Mouse (Mus musculus): ENCODE data around the gene Stim1. TPM values are rescaled to one million over a fixed set of nuclear protein-coding genes. Genes with fewer than 3 reads are reported as not detected.

Stim1 gene
- polyA plus RNA-seq (2012; rRNA removed), result 89.4 and 107 TPM in 2 replicates

- no peak for DNase-seq (ENCODE audit: low spot score)
These were observed at the start of gene Stim1 for GRCm38 (mm10) chr7:102267601-102268394. TSS of gene Stim1 (plus strand) at chr7:102267806.

GRCm38 (mm10) chr7:102221899-102222298 lies 45.7 kb upstream of the Stim1 start:
- DNase-seq (ENCODE audit: low spot score), result no peak

GRCm38 (mm10) chr7:102222336-102222735 lies 45.3 kb upstream of the Stim1 start:
- DNase-seq (ENCODE audit: low spot score), result no peak

- peak; percentile 68 for DNase-seq (ENCODE audit: low spot score)
These were observed 44.6 kb upstream of the Stim1 start for GRCm38 (mm10) chr7:102222830-102223556.

- peak; percentile 21 for DNase-seq (ENCODE audit: low spot score)
These were observed 43.5 kb upstream of the Stim1 start for GRCm38 (mm10) chr7:102223883-102224738.

- DNase-seq (ENCODE audit: low spot score), result no peak
These were observed 41.6 kb upstream of the Stim1 start for GRCm38 (mm10) chr7:102226051-102226450.

GRCm38 (mm10) chr7:102228049-102228670 lies 39.4 kb upstream of the Stim1 start:
- DNase-seq (ENCODE audit: low spot score), result no peak

- DNase-seq (ENCODE audit: low spot score), result no peak
These were observed 37.8 kb upstream of the Stim1 start for GRCm38 (mm10) chr7:102229814-102230213.

- DNase-seq (ENCODE audit: low spot score), result no peak
These were observed 34.5 kb upstream of the Stim1 start for GRCm38 (mm10) chr7:102233059-102233458.

- no peak for DNase-seq (ENCODE audit: low spot score)
These were observed 28.8 kb upstream of the Stim1 start for GRCm38 (mm10) chr7:102238686-102239286.

GRCm38 (mm10) chr7:102239591-102239990 lies 28.0 kb upstream of the Stim1 start:
- no peak for DNase-seq (ENCODE audit: low spot score)

GRCm38 (mm10) chr7:102242371-102242770 lies 25.2 kb upstream of the Stim1 start:
- DNase-seq (ENCODE audit: low spot score), result no peak

GRCm38 (mm10) chr7:102242917-102243316 lies 24.7 kb upstream of the Stim1 start:
- no peak for DNase-seq (ENCODE audit: low spot score)

- no peak for DNase-seq (ENCODE audit: low spot score)
These were observed 23.7 kb upstream of the Stim1 start for GRCm38 (mm10) chr7:102243870-102244269.

- no peak for DNase-seq (ENCODE audit: low spot score)
These were observed 22.6 kb upstream of the Stim1 start for GRCm38 (mm10) chr7:102244782-102245535.

- DNase-seq (ENCODE audit: low spot score), result no peak
These were observed 21.8 kb upstream of the Stim1 start for GRCm38 (mm10) chr7:102245775-102246174.

- DNase-seq (ENCODE audit: low spot score), result no peak
These were observed 21.3 kb upstream of the Stim1 start for GRCm38 (mm10) chr7:102246265-102246664.

GRCm38 (mm10) chr7:102246956-102247797 lies 20.4 kb upstream of the Stim1 start:
- no peak for DNase-seq (ENCODE audit: low spot score)

- DNase-seq (ENCODE audit: low spot score), result no peak
These were observed 18.8 kb upstream of the Stim1 start for GRCm38 (mm10) chr7:102248691-102249404.

Measured in urinary bladder, adult 2 months (tissue).